Mouse (Mus musculus): ENCODE data around the gene Gbgt1.

Gbgt1 gene

GRCm38 (mm10) chr2:28552301-28552700, 55.6 kb downstream of the Gbgt1 start:
- DNase-seq (ENCODE audit: low spot score), result no peak
